Mouse (Mus musculus): ENCODE measurements around the gene Arhgef3. TPM values are rescaled to one million over a fixed set of nuclear protein-coding genes. Genes with fewer than 3 reads are reported as not detected.

Gene Arhgef3
- polyA plus RNA-seq, 1 experiment from 2014 or later = 8.4 TPM

- Histone ChIP-seq H3K27me3 (ENCODE audit: low read depth, poor library complexity, severe bottlenecking) (no peaks in the 10 kb centered on the region), H3K4me1 (peaks cover 30% of the 10 kb centered on the region), H3K4me3 (no peak overlapping the region), H3K9me3 (replicated peaks) (no peaks in the 10 kb centered on the region), H3K36me3 (no peaks in the 10 kb centered on the region), H3K27ac (peak overlapping the region; percentile 32)
- DNase-seq (ENCODE audit: low spot score) = peak; percentile 47
- WGBS = 24% methylated on average over 8 of the region's 8 CpGs
Observed at GRCm38 (mm10) chr14:27151432-27151831, 36.7 kb downstream of the Arhgef3 start.

- H3K27me3 ChIP-seq (ENCODE audit: low read depth, poor library complexity, severe bottlenecking) = no peaks in the 10 kb centered on the region
- no peaks in the 10 kb centered on the region for H3K9me3 ChIP-seq (replicated peaks)
- DNase-seq (ENCODE audit: low spot score) = no peak
- H3K4me3 ChIP-seq = no peak overlapping the region
- H3K36me3 ChIP-seq = no peaks in the 10 kb centered on the region
- peaks cover 35% of the 10 kb centered on the region for H3K4me1 ChIP-seq
- no peak overlapping the region for H3K27ac ChIP-seq
- whole genome bisulfite sequencing = 79% methylated on average over 6 of the region's 6 CpGs
Observed at GRCm38 (mm10) chr14:27155088-27155487, 40.4 kb downstream of the Arhgef3 start.

GRCm38 (mm10) chr14:27156032-27156431 lies 41.3 kb downstream of the Arhgef3 start:
- WGBS = 91% methylated on average over 6 of the region's 6 CpGs

GRCm38 (mm10) chr14:27158133-27158532 lies 43.4 kb downstream of the Arhgef3 start:
- Histone ChIP-seq H3K4me3 (no peak overlapping the region), H3K9me3 (replicated peaks) (no peaks in the 10 kb centered on the region), H3K36me3 (no peaks in the 10 kb centered on the region), H3K4me1 (peaks cover 16% of the 10 kb centered on the region; the same call in 1 of the 2 replicates), H3K27ac (no peak overlapping the region), H3K27me3 (ENCODE audit: low read depth, poor library complexity, severe bottlenecking) (no peaks in the 10 kb centered on the region)
- 85% methylated on average over 3 of the region's 3 CpGs for WGBS
- DNase-seq (ENCODE audit: low spot score) = no peak

More at GRCm38 (mm10) chr14:27156032-27156431, 41.3 kb downstream of the Arhgef3 start:
- Histone ChIP-seq H3K4me3 (no peak overlapping the region), H3K4me1 (peaks cover 27% of the 10 kb centered on the region), H3K9me3 (replicated peaks) (no peaks in the 10 kb centered on the region), H3K27me3 (ENCODE audit: low read depth, poor library complexity, severe bottlenecking) (no peaks in the 10 kb centered on the region), H3K27ac (no peak overlapping the region), H3K36me3 (no peaks in the 10 kb centered on the region)
- no peak for DNase-seq (ENCODE audit: low spot score)

GRCm38 (mm10) chr14:27158782-27159181 lies 44.1 kb downstream of the Arhgef3 start:
- Histone ChIP-seq H3K4me3 (no peak overlapping the region), H3K9me3 (replicated peaks) (no peaks in the 10 kb centered on the region), H3K36me3 (no peaks in the 10 kb centered on the region), H3K4me1 (peaks cover 16% of the 10 kb centered on the region; the same call in 1 of the 2 replicates), H3K27ac (no peak overlapping the region), H3K27me3 (ENCODE audit: low read depth, poor library complexity, severe bottlenecking) (no peaks in the 10 kb centered on the region)
- DNase-seq (ENCODE audit: low spot score) = no peak
- 60% methylated on average over 2 of the region's 2 CpGs for WGBS

- Histone ChIP-seq H3K36me3 (no peaks in the 10 kb centered on the region), H3K27me3 (ENCODE audit: low read depth, poor library complexity, severe bottlenecking) (no peaks in the 10 kb centered on the region), H3K4me3 (no peak overlapping the region), H3K27ac (no peak overlapping the region), H3K9me3 (replicated peaks) (no peaks in the 10 kb centered on the region), H3K4me1 (peaks cover 10% of the 10 kb centered on the region; the same call in 1 of the 2 replicates)
- no peak for DNase-seq (ENCODE audit: low spot score)
- 90% methylated on average over 7 of the region's 7 CpGs for WGBS
Observed at GRCm38 (mm10) chr14:27160762-27161161, 46.1 kb downstream of the Arhgef3 start.

- 89% methylated on average over 6 of the region's 6 CpGs for WGBS
- Histone ChIP-seq H3K36me3 (no peaks in the 10 kb centered on the region), H3K27me3 (ENCODE audit: low read depth, poor library complexity, severe bottlenecking) (no peaks in the 10 kb centered on the region), H3K4me3 (no peak overlapping the region), H3K9me3 (replicated peaks) (no peaks in the 10 kb centered on the region), H3K27ac (no peak overlapping the region), H3K4me1 (peaks cover 8% of the 10 kb centered on the region; the same call in 1 of the 2 replicates)
- DNase-seq (ENCODE audit: low spot score) = no peak
Observed at GRCm38 (mm10) chr14:27164639-27165038, 49.9 kb downstream of the Arhgef3 start.

GRCm38 (mm10) chr14:27166751-27167150 lies 52.1 kb downstream of the Arhgef3 start:
- no peak overlapping the region for H3K27ac ChIP-seq
- no peak overlapping the region for H3K4me3 ChIP-seq
- 89% methylated on average over 8 of the region's 8 CpGs for WGBS
- H3K27me3 ChIP-seq (ENCODE audit: low read depth, poor library complexity, severe bottlenecking) = no peaks in the 10 kb centered on the region
- H3K9me3 ChIP-seq (replicated peaks) = no peaks in the 10 kb centered on the region
- H3K4me1 ChIP-seq = peaks cover 19% of the 10 kb centered on the region
- DNase-seq (ENCODE audit: low spot score) = no peak
- no peaks in the 10 kb centered on the region for H3K36me3 ChIP-seq

GRCm38 (mm10) chr14:27167177-27167576 lies 52.5 kb downstream of the Arhgef3 start:
- H3K27ac ChIP-seq = no peak overlapping the region
- no peaks in the 10 kb centered on the region for H3K27me3 ChIP-seq (ENCODE audit: low read depth, poor library complexity, severe bottlenecking)
- peaks cover 21% of the 10 kb centered on the region for H3K4me1 ChIP-seq
- H3K9me3 ChIP-seq (replicated peaks) = no peaks in the 10 kb centered on the region
- 80% methylated on average over 4 of the region's 4 CpGs for WGBS
- H3K36me3 ChIP-seq = no peaks in the 10 kb centered on the region
- DNase-seq (ENCODE audit: low spot score) = no peak
- H3K4me3 ChIP-seq = no peak overlapping the region

GRCm38 (mm10) chr14:27168387-27168786 lies 53.7 kb downstream of the Arhgef3 start:
- Histone ChIP-seq H3K36me3 (no peaks in the 10 kb centered on the region), H3K27me3 (ENCODE audit: low read depth, poor library complexity, severe bottlenecking) (no peaks in the 10 kb centered on the region), H3K27ac (no peak overlapping the region), H3K4me1 (peaks cover 21% of the 10 kb centered on the region), H3K4me3 (no peak overlapping the region), H3K9me3 (replicated peaks) (no peaks in the 10 kb centered on the region)
- no peak for DNase-seq (ENCODE audit: low spot score)
- 86% methylated on average over 5 of the region's 5 CpGs for WGBS

GRCm38 (mm10) chr14:27169287-27169686 lies 54.6 kb downstream of the Arhgef3 start:
- WGBS = 93% methylated on average over 4 of the region's 4 CpGs
- Histone ChIP-seq H3K4me1 (peaks cover 23% of the 10 kb centered on the region), H3K27ac (no peak overlapping the region), H3K27me3 (ENCODE audit: low read depth, poor library complexity, severe bottlenecking) (no peaks in the 10 kb centered on the region), H3K9me3 (replicated peaks) (no peaks in the 10 kb centered on the region), H3K36me3 (no peaks in the 10 kb centered on the region), H3K4me3 (no peak overlapping the region)
- no peak for DNase-seq (ENCODE audit: low spot score)

GRCm38 (mm10) chr14:27170421-27170820 lies 55.7 kb downstream of the Arhgef3 start:
- Histone ChIP-seq H3K27ac (no peak overlapping the region), H3K9me3 (replicated peaks) (no peaks in the 10 kb centered on the region), H3K27me3 (ENCODE audit: low read depth, poor library complexity, severe bottlenecking) (no peaks in the 10 kb centered on the region), H3K4me3 (no peak overlapping the region), H3K36me3 (no peaks in the 10 kb centered on the region), H3K4me1 (peaks cover 32% of the 10 kb centered on the region)
- 92% methylated on average over 2 of the region's 2 CpGs for WGBS
- DNase-seq (ENCODE audit: low spot score) = no peak

- Histone ChIP-seq H3K9me3 (replicated peaks) (no peaks in the 10 kb centered on the region), H3K4me3 (no peak overlapping the region), H3K36me3 (no peaks in the 10 kb centered on the region), H3K27ac (0 out of 2 replicates have a peak overlapping the region, but pooled peaks have one; percentile 15), H3K27me3 (ENCODE audit: low read depth, poor library complexity, severe bottlenecking) (no peaks in the 10 kb centered on the region), H3K4me1 (peaks cover 32% of the 10 kb centered on the region)
- 44% methylated on average over 14 of the region's 14 CpGs for WGBS
- DNase-seq (ENCODE audit: low spot score) = peak; percentile 41
Observed at GRCm38 (mm10) chr14:27171175-27171830, 56.6 kb downstream of the Arhgef3 start.
